Mouse (Mus musculus) testis, postnatal 10 days (tissue): ENCODE measurements at regions not wholly inside any gene's neighbourhood (a gene's known extent, or its start where the extent isn't known, plus 50 kb on each side); places are given as distances from the start of the nearest gene placed in this dataset.

Experiments used
- DNase-seq: peaks from one replicate; pipeline ENCODE4 v3.0.0; 2021; ENCODE audit warnings: low spot score

DNA sequence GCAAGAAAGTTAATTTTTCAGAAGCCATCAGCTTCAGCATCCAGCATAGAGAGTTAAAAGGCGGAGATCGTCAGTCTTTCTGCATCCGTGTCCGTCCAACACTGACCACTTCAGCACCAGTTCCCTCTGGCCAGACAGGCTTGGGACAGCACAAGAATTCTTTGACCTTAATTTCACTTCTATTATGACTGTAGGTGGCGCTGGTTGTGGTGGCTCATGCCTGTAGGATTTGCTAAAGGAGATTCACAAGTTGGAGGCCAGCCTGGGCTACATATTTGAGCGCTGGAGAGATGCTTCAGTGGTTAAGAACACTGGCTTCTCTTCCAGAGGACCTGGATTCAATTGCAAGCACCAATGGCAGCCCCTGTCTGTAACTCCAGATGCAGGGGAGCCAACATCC is 66.0 kb downstream of the Amer2 start:
- no peak for DNase-seq

DNA sequence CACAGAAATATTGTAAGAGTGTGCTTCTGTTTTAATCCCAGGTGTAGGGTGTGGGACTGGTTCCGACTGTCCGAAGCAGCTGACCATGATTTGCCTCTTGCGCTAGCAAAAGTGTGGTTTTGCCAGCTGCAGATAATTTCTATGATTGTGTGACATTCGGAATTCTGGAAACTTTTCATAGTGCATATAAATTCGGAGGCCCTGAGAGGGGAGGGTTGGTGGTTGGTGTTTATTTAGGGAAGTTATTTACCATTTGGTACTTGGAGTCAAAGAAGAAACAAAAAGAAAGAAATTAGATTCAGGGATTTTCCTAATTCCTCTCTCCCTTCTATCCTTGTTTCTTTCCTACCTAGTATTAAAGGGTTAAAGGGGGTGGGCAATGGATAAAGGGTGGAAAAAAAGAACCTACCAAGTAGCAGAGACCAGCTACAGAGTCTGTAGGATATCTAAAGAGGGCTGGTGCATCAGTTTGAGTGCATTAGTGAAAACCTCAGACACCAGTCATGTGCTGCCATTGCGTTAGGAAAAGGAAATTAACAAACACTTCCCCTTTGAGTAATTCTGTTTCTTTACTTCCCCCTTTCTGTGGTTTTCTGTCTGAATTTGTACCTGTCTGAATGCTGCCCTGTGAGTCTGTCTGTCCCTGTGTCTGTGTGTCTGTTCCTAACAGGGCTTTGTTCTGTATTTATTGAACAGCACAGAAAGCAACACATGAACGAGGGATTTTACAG is 70.9 kb downstream of the Amer2 start:
- DNase-seq: no peak

DNA sequence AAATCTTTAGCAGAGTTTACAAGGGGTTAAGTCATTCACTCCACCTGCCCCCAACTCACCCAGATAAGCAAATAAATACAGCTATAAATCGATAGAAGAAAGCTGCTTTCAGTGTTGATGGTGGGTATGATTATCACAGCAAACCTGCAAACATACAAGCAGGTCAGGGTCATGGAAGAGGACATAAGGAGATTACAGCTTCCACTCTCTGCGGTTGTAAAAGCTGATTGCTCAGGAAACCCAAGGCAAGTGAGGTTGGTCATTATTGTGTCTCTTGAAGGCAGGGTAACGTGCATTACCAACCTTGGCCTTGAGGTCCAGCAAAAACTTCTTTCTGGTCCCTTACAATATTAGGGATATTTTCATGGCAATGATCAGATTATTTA is 71.5 kb downstream of the Amer2 start:
- no peak for DNase-seq

DNA sequence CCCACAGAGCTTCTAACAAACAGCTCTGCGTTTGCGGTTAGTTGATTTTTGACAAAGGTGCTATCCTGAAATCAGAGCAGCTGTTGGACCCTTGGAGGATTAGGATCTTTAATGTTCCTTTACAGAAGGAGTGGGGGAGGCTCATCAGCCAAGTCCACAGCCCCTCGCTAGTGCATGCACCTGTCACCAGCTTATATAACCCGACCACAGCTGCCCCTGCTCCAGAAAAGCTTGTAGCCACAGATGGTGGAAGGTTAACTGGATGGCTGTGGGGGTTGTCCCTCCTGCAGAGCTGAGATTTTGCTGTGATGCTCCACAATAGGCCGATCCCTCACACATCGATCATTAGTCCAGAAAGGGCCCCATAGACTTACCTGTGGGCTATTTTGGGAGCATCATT is 73.0 kb downstream of the Amer2 start:
- DNase-seq: no peak

DNA sequence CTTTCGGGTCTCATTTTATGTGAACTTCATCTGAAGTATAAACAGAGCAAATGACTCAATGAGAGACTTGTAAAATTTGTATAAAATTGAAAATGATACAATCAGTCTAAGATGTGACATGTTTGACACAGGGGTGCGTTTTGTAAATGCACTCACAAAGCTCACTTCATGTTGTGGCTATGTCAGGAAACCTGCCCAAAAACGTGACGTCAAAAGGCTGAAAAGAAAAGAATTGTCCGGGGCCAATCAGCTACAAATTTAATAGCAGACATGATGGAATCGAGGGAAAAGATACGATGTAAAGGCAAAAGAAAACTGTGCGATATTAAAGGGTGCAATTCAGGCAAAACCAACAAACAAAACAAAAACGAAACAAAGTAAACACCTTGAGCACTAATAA is 78.2 kb downstream of the Amer2 start:
- DNase-seq: no peak

DNA sequence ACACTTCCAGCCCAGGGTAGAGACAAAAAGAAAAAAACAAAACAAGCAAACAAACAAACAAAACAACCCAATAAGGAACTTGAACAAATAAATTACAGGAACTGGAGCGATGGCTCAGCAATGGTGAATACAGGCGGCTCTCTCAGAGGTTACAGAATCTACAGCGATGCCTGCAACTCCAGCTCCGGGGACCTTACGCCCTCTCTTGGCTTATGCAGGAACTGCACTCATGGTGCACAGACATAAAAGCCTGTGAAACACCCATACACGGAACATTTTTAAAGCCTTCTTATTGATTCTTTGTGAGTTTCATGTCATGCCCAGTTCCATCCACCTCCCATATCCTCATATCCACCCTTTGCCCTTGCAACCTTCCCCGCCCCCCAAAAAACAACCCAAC is 78.6 kb downstream of the Amer2 start:
- DNase-seq: no peak

DNA sequence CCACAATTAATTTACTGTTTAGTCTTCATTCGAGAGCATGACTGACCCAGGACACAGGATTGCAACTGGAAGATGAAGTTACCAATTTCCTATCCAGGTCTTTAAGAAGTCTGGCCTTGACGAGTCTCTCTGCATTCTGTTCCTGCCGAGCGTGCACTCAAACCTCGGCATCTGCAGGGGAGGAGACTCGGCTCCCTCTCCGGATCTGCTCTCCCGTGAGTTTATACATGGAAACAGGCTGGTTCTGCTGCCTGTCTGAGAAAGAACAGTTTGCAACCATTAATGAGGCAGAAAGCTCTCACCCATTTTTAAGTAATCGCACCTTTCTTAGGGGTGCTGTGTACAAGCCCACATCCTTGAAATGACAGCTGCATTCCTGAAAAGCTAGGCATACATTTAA is 83.7 kb downstream of the Amer2 start:
- no peak for DNase-seq

DNA sequence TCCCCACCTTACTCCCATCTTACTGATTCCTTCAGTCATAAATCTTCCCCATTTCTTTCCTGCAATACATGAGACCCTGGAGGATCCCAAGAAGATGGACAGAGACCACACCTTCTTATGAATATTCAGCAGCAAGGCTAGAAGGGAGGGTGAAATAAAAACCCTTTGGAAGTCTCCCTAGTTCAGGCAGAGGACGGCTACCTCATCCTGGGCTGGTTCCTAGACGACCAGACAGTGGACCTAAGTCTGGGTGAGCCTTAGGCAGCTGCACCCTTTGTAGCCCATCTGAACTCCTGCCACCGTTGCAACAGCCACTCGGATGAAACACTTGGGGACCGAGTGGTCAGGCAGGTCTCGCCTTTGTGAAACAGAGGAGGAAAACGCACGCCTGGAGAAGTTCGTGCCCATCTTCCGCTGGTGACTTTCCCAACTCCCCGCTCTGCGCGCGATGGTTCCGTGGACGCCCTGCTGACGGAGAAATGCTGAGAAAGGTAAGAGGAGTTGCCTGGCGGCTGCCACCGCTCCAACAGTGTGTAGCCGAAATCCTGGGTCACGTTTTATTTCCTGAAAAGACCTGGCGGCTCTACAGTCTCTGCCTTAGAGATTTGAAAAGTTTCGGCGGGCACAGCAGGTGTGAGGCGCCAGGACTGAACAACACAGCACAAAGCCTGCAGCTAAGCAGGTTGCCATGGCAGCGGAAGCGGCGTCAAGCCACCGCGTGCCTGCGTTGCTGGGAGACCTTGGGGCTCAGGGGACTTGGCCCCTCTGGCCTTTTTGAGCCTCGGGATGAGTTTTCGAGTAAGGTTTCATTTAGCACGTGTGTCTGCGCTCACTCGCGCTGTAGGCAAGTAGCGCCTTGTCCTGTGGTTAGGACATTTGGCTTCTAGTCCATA is 112.2 kb downstream of the Amer2 start:
- DNase-seq: peak; percentile 74

DNA sequence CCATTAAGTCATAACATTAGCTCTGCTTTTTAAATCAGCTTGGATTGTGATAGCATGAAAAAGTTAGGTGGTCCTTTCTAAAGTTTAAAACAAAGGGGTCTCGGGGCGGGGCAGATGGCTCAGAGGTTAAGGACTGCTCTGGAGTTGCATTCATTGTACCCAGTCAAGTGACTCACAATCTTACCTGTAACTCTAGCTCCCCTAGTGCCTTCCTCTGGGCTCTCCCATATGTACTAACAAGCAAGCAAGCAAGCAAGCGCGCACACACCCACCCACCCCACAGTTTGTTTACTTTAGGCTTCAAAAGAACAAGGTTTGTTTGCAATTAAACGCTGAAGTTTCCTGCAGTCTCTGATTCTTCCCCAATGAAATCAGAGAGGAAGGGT is 112.8 kb downstream of the Amer2 start:
- no peak for DNase-seq

DNA sequence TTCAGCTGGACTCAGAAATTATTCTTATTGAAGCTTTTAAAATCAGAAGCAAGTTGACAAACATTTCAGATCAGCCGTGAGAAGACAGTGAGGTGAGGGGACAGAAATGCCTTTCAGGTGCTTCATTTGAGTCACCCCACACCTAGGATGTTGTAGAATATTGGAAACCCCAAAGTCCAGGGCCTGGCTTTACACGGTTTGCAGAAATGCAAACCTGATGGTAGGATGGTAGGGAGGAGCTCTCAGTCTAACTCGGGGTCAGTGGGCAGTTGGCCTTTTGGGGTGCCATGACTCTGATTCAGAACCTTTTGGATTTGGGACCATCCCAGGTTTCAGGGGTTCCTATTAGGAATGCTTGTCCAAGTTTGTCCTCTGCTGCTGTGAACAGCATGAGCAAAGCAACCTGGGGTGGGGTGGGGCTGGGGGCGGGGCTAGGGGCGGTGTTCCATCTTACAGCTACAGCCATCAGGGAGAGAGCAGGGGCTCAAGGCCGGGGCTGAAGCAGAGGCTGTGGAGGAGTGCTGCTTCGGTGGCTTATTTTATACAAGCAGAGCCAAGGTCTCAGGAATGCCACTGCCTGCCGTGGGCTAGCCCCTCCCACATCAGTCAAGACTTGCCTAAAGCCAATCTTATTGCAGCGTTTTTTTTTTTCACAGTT is 113.3 kb downstream of the Amer2 start:
- peak; percentile 48 for DNase-seq

DNA sequence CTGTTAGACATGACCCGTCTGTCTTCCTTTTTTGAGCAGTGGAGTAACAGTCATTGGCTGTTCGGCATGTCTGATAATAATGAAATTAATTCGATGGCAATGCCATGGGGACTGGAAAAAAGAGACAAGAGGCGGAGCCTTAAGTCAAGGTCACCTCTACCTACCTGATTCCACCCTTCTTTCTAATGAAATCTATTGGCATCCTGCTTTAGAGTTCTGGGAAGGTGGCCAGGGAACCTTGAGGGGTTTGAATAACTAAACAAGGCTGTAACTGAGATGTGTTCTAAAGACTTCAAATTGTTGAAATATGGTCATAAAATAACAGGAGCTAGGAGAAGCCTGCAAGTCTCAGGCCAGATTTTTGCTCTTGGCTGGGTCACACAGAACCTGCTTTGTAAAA is 116.1 kb downstream of the Amer2 start:
- DNase-seq: no peak

DNA sequence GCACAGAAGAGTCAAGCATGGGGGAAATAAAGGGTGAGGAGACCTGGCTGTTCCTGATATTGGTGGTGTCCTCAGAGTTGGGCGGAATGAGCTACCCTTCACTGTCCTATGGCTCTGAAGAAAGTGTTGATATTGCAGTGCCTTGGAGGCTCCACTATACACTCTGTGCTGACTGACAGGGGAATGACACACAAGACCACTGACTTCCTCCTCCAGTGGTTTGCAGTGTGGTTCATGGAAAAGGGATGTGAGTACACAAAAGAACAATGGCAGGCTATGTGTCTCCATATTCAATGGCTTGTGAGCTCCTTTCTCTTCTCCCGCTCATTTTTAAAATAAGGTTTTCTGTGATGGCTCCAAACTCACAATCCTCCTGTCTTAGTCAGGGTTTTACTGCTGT is 117.8 kb downstream of the Amer2 start:
- no peak for DNase-seq

DNA sequence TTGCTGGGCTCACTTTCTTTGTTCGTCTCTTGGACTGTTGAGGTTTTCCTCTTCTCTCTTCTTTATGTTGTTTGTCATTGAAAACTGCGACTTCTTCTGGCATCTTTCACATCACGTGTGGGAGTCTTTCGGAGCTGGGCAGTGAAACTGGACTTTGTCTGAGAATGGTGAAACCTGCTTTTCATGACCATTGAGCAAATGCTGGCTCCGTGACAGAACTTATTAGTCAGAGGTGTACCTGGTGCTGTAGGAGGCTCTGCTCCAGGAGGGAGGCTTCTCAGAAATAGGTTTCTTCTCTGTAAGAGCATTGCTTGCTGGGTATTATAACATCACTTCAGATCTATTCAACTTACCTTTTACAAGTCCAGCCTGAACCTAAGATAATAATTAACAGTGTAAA is 122.4 kb downstream of the Amer2 start:
- DNase-seq: no peak

DNA sequence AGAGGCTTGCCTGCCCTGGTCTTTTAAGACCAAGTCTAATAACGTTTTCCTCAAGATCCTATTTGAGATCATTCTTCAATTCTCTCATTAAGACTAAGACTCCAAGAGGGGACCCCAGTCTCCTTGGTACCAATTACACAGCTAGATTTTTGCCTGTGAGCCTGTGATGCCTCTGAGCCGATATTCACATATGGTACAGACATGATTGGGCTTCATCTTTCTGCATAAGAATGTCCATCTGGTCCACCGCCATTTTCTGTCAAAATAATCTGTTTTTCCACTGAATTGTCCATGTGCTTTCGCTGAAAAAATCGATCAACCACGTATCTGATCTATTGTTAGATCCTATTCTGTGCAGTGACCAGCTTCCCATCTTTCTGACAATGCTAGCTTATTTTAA is 129.5 kb downstream of the Amer2 start:
- DNase-seq: no peak

DNA sequence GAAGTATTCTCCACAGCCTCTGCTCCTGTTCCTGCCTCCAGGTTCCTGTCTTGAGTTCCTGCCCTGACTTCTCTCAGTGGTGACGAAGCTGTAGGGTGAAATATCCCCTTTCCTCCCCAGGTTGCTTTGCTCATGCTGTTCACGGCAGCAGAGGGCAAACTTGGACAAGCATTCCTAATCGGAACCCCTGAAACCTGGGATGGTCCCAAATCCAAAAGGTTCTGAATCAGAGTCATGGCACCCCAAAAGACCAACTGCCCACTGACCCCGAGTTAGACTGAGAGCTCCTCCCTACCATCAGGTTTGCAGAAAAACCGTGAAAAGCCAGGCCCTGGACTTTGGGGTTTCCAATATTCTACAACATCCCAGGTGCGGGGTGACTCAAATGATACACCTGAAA is 128.7 kb upstream of the Spata13 start:
- no peak for DNase-seq

DNA sequence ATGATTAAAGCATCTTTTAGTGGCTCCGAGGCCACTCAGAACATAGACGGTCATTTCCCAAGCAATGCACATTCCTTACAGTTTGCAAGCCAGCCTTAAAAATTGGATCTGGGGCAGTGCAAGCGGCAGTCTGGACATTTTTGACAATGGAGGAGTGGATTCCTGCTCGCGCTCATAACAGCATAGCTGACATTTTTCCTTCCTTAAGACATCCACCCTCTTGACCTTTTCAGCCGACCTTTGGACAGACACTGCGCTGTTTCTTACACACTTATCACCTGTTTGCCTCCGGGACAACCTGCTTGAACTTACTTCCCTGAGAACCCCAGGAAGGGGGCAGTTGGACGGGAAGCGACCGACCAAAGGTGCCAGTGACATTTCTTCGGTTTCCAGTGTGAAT is 127.5 kb upstream of the Spata13 start:
- DNase-seq: no peak

DNA sequence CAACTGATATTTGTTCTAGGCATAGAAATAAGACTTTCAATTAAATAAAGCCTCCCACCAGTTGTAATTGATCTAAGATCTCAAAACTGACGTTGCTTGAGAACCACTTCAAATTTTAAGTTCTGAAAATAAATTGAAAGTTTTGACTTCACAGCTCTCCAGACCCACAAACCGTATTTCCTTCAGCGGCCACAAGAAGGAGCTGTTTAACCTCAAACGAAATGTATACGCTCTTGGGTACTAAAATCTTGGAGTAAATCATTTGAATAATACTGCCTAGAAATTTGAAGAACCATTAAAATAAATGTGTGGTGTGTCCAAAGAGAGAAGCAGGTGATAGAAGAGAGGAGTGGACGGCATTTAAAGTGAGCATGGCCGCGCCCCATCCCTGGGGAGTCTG is 120.2 kb upstream of the Spata13 start:
- DNase-seq: no peak

DNA sequence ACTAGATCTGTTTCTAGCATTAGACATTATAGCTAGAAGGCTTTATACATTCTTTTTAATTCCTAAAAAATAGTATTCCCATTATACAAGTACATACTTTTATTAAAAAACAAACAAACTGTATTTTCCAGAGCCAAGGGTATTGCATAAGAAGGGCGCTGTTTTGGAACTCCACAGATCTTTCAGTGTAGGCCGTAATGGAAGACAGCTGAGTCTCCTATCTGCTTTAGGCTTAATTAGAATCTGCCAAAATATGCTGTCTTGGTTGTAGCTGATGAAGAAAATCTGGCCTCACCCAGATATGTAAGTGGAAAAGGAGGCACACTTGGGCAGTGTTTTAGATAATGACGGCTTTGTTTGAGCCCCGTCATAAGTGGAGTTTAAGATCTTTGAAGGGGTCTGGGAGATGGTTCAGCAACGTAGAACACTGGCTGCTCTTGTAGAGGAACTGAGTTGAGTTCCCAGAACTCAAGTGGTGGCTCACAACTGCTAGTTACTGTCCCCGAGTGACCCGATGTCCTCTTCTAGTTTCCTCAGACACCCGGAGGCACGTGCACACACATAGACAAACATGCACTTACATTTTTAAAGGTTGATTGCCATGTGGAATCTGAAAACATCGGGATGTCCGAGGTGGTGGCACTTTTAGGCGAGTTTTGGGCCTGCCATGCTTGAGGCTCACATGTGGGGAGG is 118.6 kb upstream of the Spata13 start:
- no peak for DNase-seq

DNA sequence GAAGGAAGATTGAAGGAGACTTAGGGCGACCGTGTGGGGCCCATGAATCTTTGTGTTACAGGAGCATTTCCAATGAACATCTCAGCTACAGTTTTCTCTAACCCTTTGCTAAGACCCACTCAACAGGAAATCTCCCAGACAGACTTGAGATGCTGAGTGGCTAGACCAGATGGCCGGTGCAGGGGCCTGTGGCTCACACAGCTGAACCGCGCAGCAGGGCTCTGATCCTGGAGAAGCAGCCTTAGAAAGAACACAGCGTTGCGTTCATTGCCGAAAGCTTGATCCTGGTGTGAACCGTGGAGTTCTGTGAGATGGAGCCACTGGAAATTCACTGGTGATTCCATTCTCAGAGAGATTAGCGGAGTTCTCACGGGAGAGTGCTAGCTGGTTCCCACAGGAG is 115.9 kb upstream of the Spata13 start:
- peak; percentile 34 for DNase-seq

DNA sequence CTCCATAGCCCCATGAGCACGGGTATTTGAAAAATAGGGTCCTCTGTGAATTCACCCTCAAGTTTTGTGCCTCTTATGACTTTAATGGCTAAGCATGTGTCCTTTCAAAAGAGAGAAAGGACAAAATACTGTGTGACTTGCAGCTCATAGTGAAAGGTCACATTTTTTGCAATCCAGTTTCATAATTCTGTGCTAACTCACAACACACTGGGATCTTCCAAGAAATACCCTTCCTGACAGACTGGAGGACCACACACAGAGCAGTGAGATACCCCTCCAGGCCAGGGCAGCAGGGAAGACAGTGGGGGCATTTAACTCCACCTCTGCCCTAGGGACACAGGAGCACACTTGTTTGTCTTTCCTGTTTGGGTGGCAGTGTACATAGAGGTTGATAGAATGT is 110.8 kb upstream of the Spata13 start:
- no peak for DNase-seq

DNA sequence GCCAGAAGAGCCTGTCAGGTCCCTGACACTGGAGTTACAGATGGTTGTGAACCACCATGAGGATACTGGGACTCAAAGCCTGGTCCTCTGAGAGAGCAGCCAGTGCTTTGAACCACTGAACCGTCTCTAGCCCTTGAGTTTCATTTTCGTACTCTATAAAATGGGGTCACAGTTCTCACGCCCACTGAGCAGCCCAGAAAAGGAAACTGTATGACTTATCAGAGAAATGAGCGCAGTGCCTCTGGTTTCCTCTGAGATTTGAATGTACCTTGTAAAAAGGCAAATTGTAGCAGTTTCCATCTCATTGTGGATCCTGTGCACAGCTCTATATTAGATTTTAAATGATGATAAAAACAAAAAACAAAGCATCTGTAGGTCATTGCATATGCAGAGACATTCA is 108.9 kb upstream of the Spata13 start:
- no peak for DNase-seq

DNA sequence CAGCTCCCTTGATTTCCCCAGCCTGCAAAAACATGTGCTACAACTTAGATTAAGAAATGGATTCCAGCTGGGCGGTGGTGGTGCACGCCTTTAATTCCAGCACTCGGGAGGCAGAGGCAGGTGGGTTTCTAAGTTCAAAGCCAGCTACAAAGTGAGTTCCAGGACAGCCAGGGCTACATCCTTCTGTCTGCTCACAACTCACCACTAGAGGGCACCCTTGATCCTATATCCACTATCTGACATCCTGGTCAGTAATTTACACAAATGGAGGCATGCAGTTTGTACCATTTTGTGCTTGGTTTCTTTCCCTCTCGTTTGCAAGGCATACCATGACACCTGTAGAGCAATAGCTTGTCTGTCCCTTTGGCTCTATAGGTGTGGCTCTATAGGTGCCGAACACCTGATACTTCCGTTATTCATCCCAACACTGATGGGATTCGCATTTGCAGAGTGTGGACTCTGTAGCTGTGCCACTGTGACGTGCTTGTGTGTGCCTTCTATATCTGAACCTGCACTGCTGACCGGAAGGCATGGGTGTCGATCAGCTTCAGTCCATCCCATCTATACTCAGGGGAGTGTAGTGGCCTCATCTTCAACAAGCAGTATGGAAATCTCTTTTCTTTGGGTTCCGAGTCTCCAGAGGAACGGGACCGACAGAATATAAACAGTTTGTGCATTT is 108.4 kb upstream of the Spata13 start:
- DNase-seq: peak; percentile 77
